12 mouse cellular contexts compared by ENCODE assay signal in genomic region chr19:47385971-47386370, GRCm38 (mm10).
A peak's percentile ranks its signal among the peaks of the same experiment; 100 is the strongest.
DNase-seq lines count a peak whose midpoint lies in the region; ATAC-seq and TF ChIP-seq lines count a peak whose summit lies in the region.
"Had no signal": no experiment of that assay in that cellular context is flagged by ENCODE, and none has a peak within 500 bp of the region (broad histone marks: within the 10 kb centered on the region; RNA-seq: fewer than 3 reads in every experiment).

No protein-coding gene starts in this region.

- H3K36me3 ChIP-seq in kidney, adult 2 months (ENCODE audit: control insufficient read depth, insufficient read depth, low read length) = no peaks in the 10 kb centered on the region
- no peaks in the 10 kb centered on the region for H3K36me3 ChIP-seq in lung, embryonic 15.5 days
- H3K36me3 ChIP-seq: limb, embryonic 15.5 days had no signal

- no peaks in the 10 kb centered on the region for H3K27me3 ChIP-seq in kidney, adult 2 months (replicated peaks; ENCODE audit: control insufficient read depth, insufficient read depth, low read length)
- H3K27me3 ChIP-seq in lung, embryonic 15.5 days = no peaks in the 10 kb centered on the region
- H3K27me3 ChIP-seq: limb, embryonic 15.5 days had no signal

- no peak for TF ChIP-seq CTCF in kidney, adult 2 months (conservative IDR thresholded peaks at IDR 0.05; ENCODE audit: insufficient read depth, insufficient read length, low read depth, low read length)

- no peak overlapping the region for H3K9ac ChIP-seq in lung, embryonic 15.5 days
- H3K9ac ChIP-seq: hindbrain, embryonic 14.5 days; limb, embryonic 15.5 days had no signal

- WGBS in kidney, adult 2 months = 63% methylated on average over 10 of the region's 10 CpGs
- WGBS in lung, embryonic 15.5 days = 63% methylated on average over 10 of the region's 10 CpGs

- TF ChIP-seq POLR2A in kidney, adult 2 months (IDR thresholded peaks at IDR 0.05; ENCODE audit: low read depth, low read length) = no peak

- H3K27ac ChIP-seq in kidney, adult 2 months (ENCODE audit: insufficient read depth, low read depth, low read length) = no peak overlapping the region
- H3K27ac ChIP-seq in lung, embryonic 15.5 days = peak overlapping the region; percentile 88; the same call in 1 of the 2 replicates
- H3K27ac ChIP-seq: hindbrain, embryonic 14.5 days; limb, embryonic 15.5 days had no signal

- no peak overlapping the region for H3K4me3 ChIP-seq in kidney, adult 2 months (ENCODE audit: insufficient read depth, low read depth, low read length)
- H3K4me3 ChIP-seq in lung, embryonic 15.5 days = no peak overlapping the region
- H3K4me3 ChIP-seq: limb, embryonic 15.5 days had no signal

- no peak overlapping the region for H3K4me2 ChIP-seq in lung, embryonic 15.5 days
- H3K4me2 ChIP-seq: hindbrain, embryonic 14.5 days; limb, embryonic 15.5 days had no signal

- H3K4me1 ChIP-seq in kidney, adult 2 months (ENCODE audit: control insufficient read depth, insufficient read depth, low read length) = no peaks in the 10 kb centered on the region; the same call in 1 of the 2 replicates
- H3K4me1 ChIP-seq in lung, embryonic 15.5 days = peaks cover 19% of the 10 kb centered on the region

- H3K9me3 ChIP-seq in lung, embryonic 15.5 days = no peaks in the 10 kb centered on the region
- H3K9me3 ChIP-seq: limb, embryonic 15.5 days had no signal

- ATAC-seq in lung, embryonic 15.5 days (ENCODE audit: borderline replicate concordance, extremely low read depth, low FRiP score, low TSS enrichment) = no peak

- peak; percentile 32 for DNase-seq in adrenal gland, postnatal 14 days
- no peak for DNase-seq in adrenal gland, postnatal 10 days
- DNase-seq in kidney, adult 2 months = peak; percentile 30
- no peak for DNase-seq in kidney, adult 18-20 months
- DNase-seq in lung, postnatal 14 days = no peak
- peak; percentile 58 for DNase-seq in lung, postnatal 36 days
- no peak for DNase-seq in frontal cortex, adult 2 months (ENCODE audit: extremely low spot score in 1 of 2, low spot score in 1 of 2)
- DNase-seq: cerebellum, adult 9-10 months; embryo, embryonic 11 days had no signal

Comparison
In these comparisons a context has a peak if more than half of its experiments do, and no peak if none do; other contexts are left out.
1. DNase-seq: peak in adrenal gland, postnatal 14 days (single experiment), kidney, adult 2 months (single experiment) and lung, postnatal 36 days (single experiment); none in adrenal gland, postnatal 10 days (single experiment), kidney, adult 18-20 months (single experiment), lung, postnatal 14 days (single experiment) and frontal cortex, adult 2 months (0 of 2).